Mouse (Mus musculus) lung, embryonic 16.5 days (tissue): Measurements from ENCODE around the gene Harbi1. TPM values are rescaled to one million over a fixed set of nuclear protein-coding genes. Genes with fewer than 3 reads are reported as not detected.
A peak's percentile ranks its signal among the peaks of the same experiment; 100 is the strongest.
"Not testable (repeated sequence)": the region's sequence is repeated elsewhere in the genome, so short reads cannot be mapped to it uniquely, and the experiment has no call there.

Experiments used
- ATAC-seq: fragments of 200-750 bp; cut with Nextera tagmentation; 2 replicates; pipeline ENCODE4 v1.8.0; 2017; ENCODE audit warnings: low read depth, mild to moderate bottlenecking, moderate library complexity
- H3K27ac ChIP-seq: fragments of 300-500 bp; sonication (generic); 2 replicates; pipeline ENCODE4 v1.5.1; 2014; ENCODE audit warnings: mild to moderate bottlenecking, control low read depth, low read length
- H3K27me3 ChIP-seq: fragments of 300-500 bp; sonication (generic); 2 replicates; pipeline ENCODE4 v1.6.1; 2014; ENCODE audit warnings: low read depth, low read length, mixed read lengths; ENCODE audit not compliant: control insufficient read depth, insufficient read depth
- H3K36me3 ChIP-seq: fragments of 300-500 bp; sonication (generic); 2 replicates; pipeline ENCODE4 v1.6.1; 2014; ENCODE audit warnings: low read length; ENCODE audit not compliant: control insufficient read depth, insufficient read depth
- H3K4me1 ChIP-seq: fragments of 300-500 bp; sonication (generic); replicated peaks from 2 replicates; pipeline ENCODE4 v1.6.1; 2014; ENCODE audit warnings: low read length, mixed read lengths; ENCODE audit not compliant: control insufficient read depth, insufficient read depth
- H3K4me2 ChIP-seq: fragments of 300-500 bp; sonication (generic); 2 replicates; pipeline ENCODE4 v1.6.1; 2014; ENCODE audit warnings: low read depth, low read length, control low read depth
- H3K4me3 ChIP-seq: fragments of 300-500 bp; sonication (generic); 2 replicates; pipeline ENCODE4 v1.5.1; 2014; ENCODE audit warnings: mild to moderate bottlenecking, low read length, control low read depth
- H3K9ac ChIP-seq: fragments of 300-500 bp; sonication (generic); 2 replicates; pipeline ENCODE4 v1.6.1; 2014; ENCODE audit warnings: low read length, control low read depth
- H3K9me3 ChIP-seq: fragments of 300-500 bp; sonication (generic); 2 replicates; pipeline ENCODE4 v1.6.1; 2016; ENCODE audit warnings: low read length; ENCODE audit not compliant: control insufficient read depth
- WGBS: fragments of 180-500 bp; shearing (Covaris S2); extraction: QIAGEN DNeasy Blood & Tissue Kit; methylation state at CpG from one replicate; pipeline ENCODE4 v1.1.7; 2014; 5-methylcytosine and 5-hydroxymethylcytosine counted together
- polyA plus RNA-seq: library from polyadenylated mRNA; unstranded; fragments of >200 nt; fragmentation: Nextera tagmentation; extraction: Ambion mirVana; gene quantifications from 2 replicates; pipeline ENCODE4 v1.2.1, GENCODE M21; 2015

Harbi1 gene
- polyA plus RNA-seq, 1 experiment from 2014 or later, result 16.4 TPM

DNA sequence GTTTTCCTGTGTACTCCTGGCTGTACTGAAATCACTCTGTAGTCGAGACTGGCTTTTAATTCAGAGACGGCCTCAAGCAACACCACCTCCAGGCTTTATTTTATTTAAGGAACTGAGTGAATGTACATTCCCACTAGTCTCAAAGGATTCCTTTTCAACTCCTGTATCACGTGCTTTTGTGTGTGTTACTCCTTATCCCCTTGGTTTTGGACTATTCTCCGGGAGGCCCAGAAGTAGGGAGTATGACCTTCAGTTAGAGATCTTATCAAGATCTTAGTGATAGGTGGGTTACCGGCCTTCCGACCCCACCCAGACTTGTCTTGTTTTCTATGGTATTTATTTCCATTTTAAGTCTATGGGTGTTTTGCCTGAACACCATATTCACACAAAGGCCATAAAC, 4.9 kb upstream of the Harbi1 start:
- H3K4me1 ChIP-seq, result peaks cover 6% of the 10 kb centered on the region
- no peak for ATAC-seq
- H3K36me3 ChIP-seq, result no peaks in the 10 kb centered on the region
- H3K4me2 ChIP-seq, result no peak overlapping the region
- H3K27ac ChIP-seq, result no peak overlapping the region
- H3K9ac ChIP-seq, result no peak overlapping the region
- 72% methylated on average over 6 of the region's 6 CpGs for WGBS
- H3K27me3 ChIP-seq, result no peaks in the 10 kb centered on the region
- H3K9me3 ChIP-seq, result no peaks in the 10 kb centered on the region
- no peak overlapping the region for H3K4me3 ChIP-seq

DNA sequence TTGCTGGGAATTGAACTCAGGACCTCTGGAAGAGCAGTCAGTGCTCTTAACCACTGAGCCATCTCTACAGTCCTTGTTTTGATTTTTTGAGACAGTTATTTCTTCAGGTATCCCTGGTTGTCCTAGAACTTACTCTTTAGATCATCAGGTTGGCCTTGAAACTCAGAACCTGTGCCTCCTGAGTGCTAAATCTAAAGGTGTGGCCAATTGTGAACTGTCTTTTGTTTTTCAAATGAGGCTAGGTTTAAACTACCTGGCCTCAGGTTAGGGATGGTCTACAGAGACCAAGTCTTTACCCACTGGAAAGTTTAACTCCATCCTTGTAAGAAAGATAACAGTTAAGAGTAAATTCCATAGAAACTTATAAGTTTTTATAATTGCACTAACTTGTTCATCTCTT, 4.2 kb upstream of the Harbi1 start:
- Histone ChIP-seq H3K36me3 (no peaks in the 10 kb centered on the region), H3K27ac (no peak overlapping the region), H3K4me2 (no peak overlapping the region), H3K4me1 (peaks cover 6% of the 10 kb centered on the region), H3K9me3 (no peaks in the 10 kb centered on the region), H3K4me3 (no peak overlapping the region), H3K27me3 (no peaks in the 10 kb centered on the region), H3K9ac (no peak overlapping the region)
- ATAC-seq, result no peak

DNA sequence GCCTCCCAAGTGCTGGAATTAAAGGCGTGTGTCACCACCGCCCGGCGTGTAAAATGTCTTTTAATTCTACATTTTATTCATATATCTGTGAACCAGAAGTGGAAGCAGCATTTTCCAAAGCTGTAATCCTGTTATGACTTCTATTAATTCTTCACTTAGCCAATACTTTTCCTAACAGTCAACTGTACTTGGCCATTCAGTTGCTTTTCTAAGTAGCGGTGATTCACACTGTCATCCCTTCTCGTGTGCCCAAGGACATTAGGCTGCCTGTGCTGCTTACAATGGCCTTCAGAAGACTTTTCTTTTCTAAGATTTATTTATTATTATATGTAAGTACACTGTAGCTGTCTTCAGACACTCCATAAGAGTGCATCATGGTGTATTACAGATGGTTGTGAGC, 2.3 kb upstream of the Harbi1 start:
- Histone ChIP-seq H3K4me3 (no peak overlapping the region), H3K9me3 (no peaks in the 10 kb centered on the region), H3K4me2 (no peak overlapping the region), H3K36me3 (no peaks in the 10 kb centered on the region), H3K27ac (no peak overlapping the region), H3K27me3 (no peaks in the 10 kb centered on the region), H3K4me1 (peaks cover 6% of the 10 kb centered on the region), H3K9ac (no peak overlapping the region)
- ATAC-seq, result no peak
- WGBS, result 91% methylated on average over 6 of the region's 6 CpGs

DNA sequence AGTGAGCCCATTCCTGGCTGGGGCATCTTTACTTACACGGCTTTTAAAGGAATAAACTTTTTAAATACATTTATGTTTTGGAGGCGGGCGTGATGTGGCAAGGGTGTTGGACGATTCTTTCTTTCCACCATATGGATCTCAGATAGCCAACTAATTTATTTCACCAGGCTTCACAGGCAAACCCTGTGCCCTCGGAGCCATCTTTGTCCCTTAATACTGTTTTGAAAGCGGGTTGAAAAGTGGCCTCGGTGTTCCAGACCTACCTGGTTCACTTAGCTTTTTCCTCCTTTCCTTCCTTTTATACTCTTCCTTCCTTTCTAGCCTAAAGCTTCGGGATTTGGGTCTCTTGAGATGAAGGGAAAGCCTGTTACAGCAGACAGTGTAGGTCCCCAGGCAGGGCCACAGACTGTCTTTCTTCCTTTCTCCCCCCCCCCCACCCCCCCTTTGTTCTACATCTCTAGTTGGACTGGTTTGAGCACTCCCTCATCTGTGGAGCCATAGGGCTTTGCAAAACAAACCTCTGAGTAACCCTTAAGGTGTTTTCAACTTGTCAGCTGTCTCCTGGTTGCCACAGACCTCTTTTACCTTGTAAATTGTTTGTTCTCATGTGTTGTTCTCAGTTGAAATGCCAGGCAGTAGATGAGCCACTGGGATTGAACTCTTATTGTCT, 739 bp downstream of the Harbi1 start:
- H3K4me1 ChIP-seq, result peaks cover 6% of the 10 kb centered on the region
- H3K4me2 ChIP-seq, result peak overlapping the region; percentile 58
- 2% methylated on average over 8 of the region's 8 CpGs for WGBS
- peak overlapping the region; percentile 79 for H3K27ac ChIP-seq
- peak overlapping the region; percentile 99 for H3K4me3 ChIP-seq
- no peaks in the 10 kb centered on the region for H3K27me3 ChIP-seq
- H3K9me3 ChIP-seq, result no peaks in the 10 kb centered on the region
- H3K36me3 ChIP-seq, result no peaks in the 10 kb centered on the region
- H3K9ac ChIP-seq, result peak overlapping the region; percentile 85
- ATAC-seq, result no peak

DNA sequence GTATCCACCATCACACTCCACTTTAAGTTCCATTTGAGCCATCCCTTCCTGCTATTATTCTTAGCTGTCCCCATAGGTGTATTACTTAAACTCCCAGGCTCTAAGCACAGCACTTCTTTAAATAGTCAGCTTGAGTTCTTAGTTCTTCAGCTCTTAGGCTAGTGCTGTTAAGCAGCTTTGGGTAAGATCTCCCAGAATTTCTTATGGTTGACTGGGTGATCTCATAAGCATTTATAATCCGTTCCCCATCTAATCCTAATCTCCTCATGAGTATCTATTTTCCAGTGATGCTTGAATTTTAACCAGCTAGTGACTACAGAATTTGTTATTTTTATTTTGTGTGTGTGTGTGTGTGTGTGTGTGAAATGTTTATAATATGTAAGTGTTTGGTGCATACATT, 4.3 kb downstream of the Harbi1 start:
- 86% methylated on average over 1 of the region's 1 CpGs for WGBS

DNA sequence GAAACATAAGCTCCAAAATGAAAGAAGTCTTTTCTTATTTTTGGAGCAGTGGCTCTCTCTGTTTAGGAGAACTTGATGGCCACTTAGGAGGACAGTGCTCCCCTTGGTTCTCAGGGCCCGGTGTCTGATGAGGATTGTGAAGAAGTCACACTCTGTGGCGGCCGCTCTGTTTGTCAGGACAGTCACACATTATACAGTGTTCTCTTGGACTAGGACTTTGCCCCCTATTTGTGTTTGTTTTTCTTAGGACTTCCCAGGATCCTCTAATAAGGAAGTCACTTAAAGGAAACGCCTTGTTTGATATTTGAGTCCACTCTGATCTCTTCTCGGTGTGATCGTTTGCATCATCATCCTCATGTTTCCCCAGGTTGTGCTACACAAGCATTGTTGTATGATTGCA, 7.6 kb downstream of the Harbi1 start:
- no peak overlapping the region for H3K4me2 ChIP-seq
- H3K9ac ChIP-seq, result no peak overlapping the region
- no peak for ATAC-seq
- no peaks in the 10 kb centered on the region for H3K9me3 ChIP-seq
- H3K4me3 ChIP-seq, result no peak overlapping the region
- no peaks in the 10 kb centered on the region for H3K4me1 ChIP-seq
- 78% methylated on average over 6 of the region's 6 CpGs for WGBS
- H3K27ac ChIP-seq, result no peak overlapping the region
- no peaks in the 10 kb centered on the region for H3K27me3 ChIP-seq
- peaks cover 2% of the 10 kb centered on the region; the same call in 1 of the 2 replicates for H3K36me3 ChIP-seq

More for the DNA sequence above, 4.3 kb downstream of the Harbi1 start:
- Histone ChIP-seq H3K36me3 (no peaks in the 10 kb centered on the region), H3K9ac (no peak overlapping the region), H3K27ac (no peak overlapping the region), H3K4me1 (no peaks in the 10 kb centered on the region), H3K4me2 (no peak overlapping the region), H3K9me3 (no peaks in the 10 kb centered on the region), H3K27me3 (no peaks in the 10 kb centered on the region), H3K4me3 (no peak overlapping the region)
- no peak for ATAC-seq

DNA sequence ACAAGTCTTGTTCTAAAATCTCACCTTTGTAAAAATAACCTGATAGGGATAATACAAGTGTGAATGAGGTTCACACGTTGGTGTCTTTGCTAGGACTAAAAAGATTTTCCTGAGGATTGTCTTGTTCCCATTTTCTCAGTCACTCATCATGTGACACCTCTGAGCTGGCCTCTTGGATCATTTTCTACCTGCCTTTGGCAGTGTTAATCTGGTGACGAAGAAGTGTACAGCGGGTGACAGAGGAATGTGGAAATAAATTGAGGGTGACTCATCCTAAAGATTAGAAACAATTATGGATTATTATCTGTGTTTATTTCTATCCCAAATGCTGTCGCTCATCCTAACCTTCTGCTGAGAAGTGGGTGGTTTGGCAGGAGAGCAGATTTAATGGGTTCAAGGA, 12.7 kb downstream of the Harbi1 start:
- no peak overlapping the region for H3K4me2 ChIP-seq
- no peak for ATAC-seq
- no peaks in the 10 kb centered on the region for H3K27me3 ChIP-seq
- WGBS, result 52% methylated on average over 4 of the region's 4 CpGs
- peaks cover 2% of the 10 kb centered on the region; the same call in 1 of the 2 replicates for H3K36me3 ChIP-seq
- H3K9ac ChIP-seq, result no peak overlapping the region
- no peak overlapping the region for H3K27ac ChIP-seq
- H3K9me3 ChIP-seq, result no peaks in the 10 kb centered on the region
- no peak overlapping the region for H3K4me3 ChIP-seq
- no peaks in the 10 kb centered on the region for H3K4me1 ChIP-seq

DNA sequence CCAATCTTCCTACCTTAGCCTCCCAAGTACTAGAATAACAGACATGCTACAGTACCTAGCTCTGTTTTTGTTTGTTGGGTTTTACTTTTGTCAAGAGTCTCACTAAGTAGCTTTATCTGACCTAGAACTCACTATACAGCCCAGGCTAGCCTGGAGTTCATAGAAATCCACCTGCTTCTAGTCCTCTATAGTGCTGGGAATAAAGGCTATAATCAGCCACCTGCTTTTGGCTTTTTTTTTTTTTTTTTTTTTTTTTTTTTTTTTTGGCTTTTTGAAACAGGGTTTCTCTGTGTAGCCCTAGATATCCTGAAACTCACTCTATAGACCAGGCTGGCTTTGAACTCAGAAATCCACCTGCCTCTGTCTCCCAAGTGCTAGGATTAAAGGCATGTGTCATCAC, 13.3 kb downstream of the Harbi1 start:
- no peaks in the 10 kb centered on the region for H3K9me3 ChIP-seq
- no peak overlapping the region for H3K9ac ChIP-seq
- H3K4me1 ChIP-seq, result no peaks in the 10 kb centered on the region
- no peak overlapping the region for H3K27ac ChIP-seq
- no peak overlapping the region for H3K4me2 ChIP-seq
- H3K27me3 ChIP-seq, result no peaks in the 10 kb centered on the region
- H3K4me3 ChIP-seq, result no peak overlapping the region
- H3K36me3 ChIP-seq, result peaks cover 2% of the 10 kb centered on the region; the same call in 1 of the 2 replicates
- ATAC-seq, result no peak

DNA sequence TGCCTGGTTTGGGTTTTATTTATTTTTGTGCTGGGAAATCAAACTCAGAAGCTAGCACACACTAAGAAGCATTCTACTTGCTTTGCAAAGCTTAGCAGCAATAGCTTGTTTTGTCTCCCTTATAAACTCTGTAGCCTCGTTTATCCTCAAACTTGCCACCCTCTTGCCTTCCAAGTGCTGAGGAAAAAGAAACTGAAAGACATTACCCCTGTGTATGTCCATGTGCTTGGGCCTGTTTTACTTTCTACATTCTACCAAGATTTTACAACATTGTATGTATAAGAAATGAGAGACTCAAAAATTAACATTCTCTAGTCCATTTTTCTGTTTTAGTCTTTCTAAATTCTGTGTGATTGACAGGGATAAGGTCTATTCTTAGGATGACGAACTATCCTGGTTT, 14.1 kb downstream of the Harbi1 start:
- Histone ChIP-seq H3K27me3 (no peaks in the 10 kb centered on the region), H3K9ac (no peak overlapping the region), H3K4me1 (no peaks in the 10 kb centered on the region), H3K9me3 (no peaks in the 10 kb centered on the region), H3K4me3 (no peak overlapping the region), H3K36me3 (peaks cover 2% of the 10 kb centered on the region; the same call in 1 of the 2 replicates), H3K4me2 (no peak overlapping the region), H3K27ac (no peak overlapping the region)
- ATAC-seq, result no peak
- 57% methylated on average over 2 of the region's 2 CpGs for WGBS

DNA sequence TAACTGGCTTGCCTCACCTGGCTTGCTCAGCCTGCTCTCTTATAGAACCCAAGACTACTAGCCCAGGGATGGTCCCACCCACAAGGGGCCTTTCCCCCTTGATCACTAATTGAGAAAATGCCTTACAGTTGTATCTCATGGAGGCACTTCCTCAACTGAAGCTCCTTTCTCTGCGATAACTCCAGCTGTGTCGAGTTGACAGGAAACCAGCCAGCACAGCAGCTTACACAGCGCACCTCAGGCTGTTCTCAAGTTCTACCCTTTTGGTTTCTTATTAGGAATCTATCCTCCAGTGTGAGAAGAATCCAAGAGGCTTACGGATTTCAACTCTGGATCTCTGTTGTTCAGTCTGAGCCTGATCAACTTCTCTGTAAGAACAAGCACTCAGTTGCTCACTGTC, 14.8 kb downstream of the Harbi1 start:
- not testable (repeated sequence) for H3K27me3 ChIP-seq, H3K4me2 ChIP-seq, H3K9me3 ChIP-seq, H3K27ac ChIP-seq, ATAC-seq, H3K4me3 ChIP-seq, H3K4me1 ChIP-seq, H3K9ac ChIP-seq, H3K36me3 ChIP-seq
- 43% methylated on average over 4 of the region's 4 CpGs for WGBS
